Mouse (Mus musculus): Measurements from ENCODE around the gene Bace2.

The Bace2 gene

GRCm38 (mm10) chr16:97467993-97468791 is 111.7 kb downstream of the Bace2 start:
- DNase-seq (ENCODE audit: low spot score in 2 of 2), result no peak

- no peak for DNase-seq (ENCODE audit: low spot score in 2 of 2)
Observed at GRCm38 (mm10) chr16:97474671-97475070, 118.1 kb downstream of the Bace2 start.

DNA sequence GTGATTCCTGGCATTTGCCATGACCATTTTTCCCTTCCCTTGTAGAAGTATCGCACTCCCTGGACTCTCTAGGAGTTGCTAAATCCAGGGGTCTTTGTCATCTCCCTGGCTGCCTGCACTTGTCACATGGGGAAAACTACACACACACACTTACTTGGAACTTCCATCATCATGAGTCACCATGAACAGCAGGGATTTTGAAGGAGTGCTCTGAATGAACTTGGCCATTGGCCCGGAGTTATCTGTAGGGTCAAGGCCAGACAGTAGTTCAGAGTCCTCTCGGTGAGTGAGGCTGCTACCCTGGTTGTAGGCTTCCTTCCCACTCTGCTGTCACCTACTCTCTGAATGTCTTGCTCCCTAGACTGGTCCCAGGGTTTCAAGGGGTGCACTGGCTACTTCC is 119.0 kb downstream of the Bace2 start:
- no peak for DNase-seq (ENCODE audit: low spot score in 2 of 2)

- DNase-seq (ENCODE audit: low spot score in 2 of 2), result no peak
Observed at GRCm38 (mm10) chr16:97476524-97476923, 120.0 kb downstream of the Bace2 start.

DNA sequence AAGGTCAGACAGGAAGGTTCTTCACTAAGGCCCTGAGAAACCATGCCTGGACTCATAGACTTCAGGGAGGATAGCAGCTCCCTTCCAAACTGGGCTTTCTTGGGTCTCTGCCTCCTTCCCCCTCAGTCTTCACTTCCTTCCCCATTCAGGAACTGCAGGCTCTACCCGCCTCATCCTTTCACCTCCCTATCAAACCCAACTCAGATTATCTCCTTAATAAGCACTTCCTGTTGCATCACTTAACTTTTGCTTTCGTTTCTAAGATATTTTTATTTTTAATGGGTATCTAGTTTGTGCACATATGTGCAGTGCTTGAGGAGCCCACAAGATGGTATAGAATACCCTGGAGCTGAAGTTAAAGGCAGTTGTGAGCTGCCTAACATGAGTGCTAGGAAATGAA is 122.1 kb downstream of the Bace2 start:
- DNase-seq (ENCODE audit: low spot score in 2 of 2), result no peak

DNA sequence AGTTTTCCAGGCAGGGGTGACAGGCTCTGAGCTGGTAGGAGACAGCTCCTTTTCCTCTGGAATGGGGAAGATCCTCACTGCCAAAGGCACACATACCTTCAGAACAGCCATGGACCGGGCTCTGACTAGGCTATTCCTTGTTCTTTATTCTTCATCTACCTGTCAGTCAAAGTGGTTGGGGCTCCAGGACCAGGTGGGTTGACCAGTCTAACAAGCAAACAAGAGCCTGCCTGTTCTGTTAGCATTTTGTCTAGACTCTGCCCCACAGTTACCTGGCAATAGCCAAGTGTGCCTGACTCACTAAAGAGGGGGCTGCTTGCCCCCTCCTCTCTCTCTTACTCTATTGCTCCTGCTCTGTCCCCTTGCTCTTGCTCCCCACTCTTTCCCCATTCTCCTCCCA is 135.8 kb downstream of the Bace2 start:
- DNase-seq (ENCODE audit: low spot score in 2 of 2), result no peak
